Mouse (Mus musculus): ENCODE measurements around the gene Zbtb48. TPM values are rescaled to one million over a fixed set of nuclear protein-coding genes. Genes with fewer than 3 reads are reported as not detected.

The Zbtb48 gene
- polyA plus RNA-seq, 1 experiment from 2014 or later, result 19.6 TPM

- no peak for ATAC-seq (ENCODE audit: low FRiP score)
- Histone ChIP-seq H3K27me3 (ENCODE audit: control insufficient read depth, insufficient read depth, low read length) (no peaks in the 10 kb centered on the region), H3K36me3 (ENCODE audit: control insufficient read depth, insufficient read depth, low read length) (peaks cover 8% of the 10 kb centered on the region), H3K27ac (ENCODE audit: low read depth, low read length) (no peak overlapping the region), H3K4me1 (replicated peaks; ENCODE audit: control insufficient read depth, insufficient read depth, low read length) (peaks cover 15% of the 10 kb centered on the region), H3K4me3 (ENCODE audit: low read depth, low read length) (no peak overlapping the region), H3K9ac (ENCODE audit: low read depth, low read length) (no peak overlapping the region), H3K4me2 (replicated peaks; ENCODE audit: low read depth, low read length) (no peak overlapping the region), H3K9me3 (ENCODE audit: control insufficient read depth, low read length) (no peaks in the 10 kb centered on the region)
- no peak for DNase-seq (ENCODE audit: low spot score)
- 91% methylated on average over 8 of the region's 8 CpGs for WGBS
These were observed 5.0 kb downstream of the Zbtb48 start for GRCm38 (mm10) chr4:152022506-152022905.

GRCm38 (mm10) chr4:152021568-152022097 is 5.8 kb downstream of the Zbtb48 start:
- 75% methylated on average over 12 of the region's 12 CpGs for WGBS
- H3K9me3 ChIP-seq (ENCODE audit: control insufficient read depth, low read length), result no peaks in the 10 kb centered on the region
- H3K4me2 ChIP-seq (replicated peaks; ENCODE audit: low read depth, low read length), result no peak overlapping the region
- H3K9ac ChIP-seq (ENCODE audit: low read depth, low read length), result no peak overlapping the region
- H3K4me1 ChIP-seq (replicated peaks; ENCODE audit: control insufficient read depth, insufficient read depth, low read length), result peaks cover 13% of the 10 kb centered on the region
- no peak overlapping the region for H3K4me3 ChIP-seq (ENCODE audit: low read depth, low read length)
- peaks cover 8% of the 10 kb centered on the region for H3K36me3 ChIP-seq (ENCODE audit: control insufficient read depth, insufficient read depth, low read length)
- no peak overlapping the region for H3K27ac ChIP-seq (ENCODE audit: low read depth, low read length)
- no peaks in the 10 kb centered on the region for H3K27me3 ChIP-seq (ENCODE audit: control insufficient read depth, insufficient read depth, low read length)
- DNase-seq (ENCODE audit: low spot score) (no peak), ATAC-seq (ENCODE audit: low FRiP score) (no peak)

GRCm38 (mm10) chr4:152020024-152020423 is 7.4 kb downstream of the Zbtb48 start:
- no peaks in the 10 kb centered on the region for H3K9me3 ChIP-seq (ENCODE audit: control insufficient read depth, low read length)
- no peak for DNase-seq (ENCODE audit: low spot score)
- 96% methylated on average over 21 of the region's 21 CpGs for WGBS
- no peak overlapping the region for H3K4me2 ChIP-seq (replicated peaks; ENCODE audit: low read depth, low read length)
- H3K27ac ChIP-seq (ENCODE audit: low read depth, low read length), result no peak overlapping the region
- no peak for ATAC-seq (ENCODE audit: low FRiP score)
- H3K27me3 ChIP-seq (ENCODE audit: control insufficient read depth, insufficient read depth, low read length), result no peaks in the 10 kb centered on the region
- no peak overlapping the region for H3K4me3 ChIP-seq (ENCODE audit: low read depth, low read length)
- no peaks in the 10 kb centered on the region for H3K4me1 ChIP-seq (replicated peaks; ENCODE audit: control insufficient read depth, insufficient read depth, low read length)
- peaks cover 8% of the 10 kb centered on the region for H3K36me3 ChIP-seq (ENCODE audit: control insufficient read depth, insufficient read depth, low read length)
- no peak overlapping the region for H3K9ac ChIP-seq (ENCODE audit: low read depth, low read length)

GRCm38 (mm10) chr4:152019073-152019472 is 8.4 kb downstream of the Zbtb48 start:
- WGBS, result 88% methylated on average over 6 of the region's 6 CpGs
- no peaks in the 10 kb centered on the region for H3K9me3 ChIP-seq (ENCODE audit: control insufficient read depth, low read length)
- no peak overlapping the region for H3K4me3 ChIP-seq (ENCODE audit: low read depth, low read length)
- H3K4me2 ChIP-seq (replicated peaks; ENCODE audit: low read depth, low read length), result no peak overlapping the region
- no peak overlapping the region for H3K9ac ChIP-seq (ENCODE audit: low read depth, low read length)
- DNase-seq (ENCODE audit: low spot score), result no peak
- H3K27ac ChIP-seq (ENCODE audit: low read depth, low read length), result no peak overlapping the region
- no peaks in the 10 kb centered on the region for H3K27me3 ChIP-seq (ENCODE audit: control insufficient read depth, insufficient read depth, low read length)
- no peaks in the 10 kb centered on the region for H3K4me1 ChIP-seq (replicated peaks; ENCODE audit: control insufficient read depth, insufficient read depth, low read length)
- ATAC-seq (ENCODE audit: low FRiP score), result no peak
- H3K36me3 ChIP-seq (ENCODE audit: control insufficient read depth, insufficient read depth, low read length), result peaks cover 8% of the 10 kb centered on the region

- no peak for ATAC-seq (ENCODE audit: low FRiP score)
- Histone ChIP-seq H3K27me3 (ENCODE audit: control insufficient read depth, insufficient read depth, low read length) (peaks cover 14% of the 10 kb centered on the region), H3K27ac (ENCODE audit: low read depth, low read length) (no peak overlapping the region), H3K9ac (ENCODE audit: low read depth, low read length) (no peak overlapping the region), H3K36me3 (ENCODE audit: control insufficient read depth, insufficient read depth, low read length) (no peaks in the 10 kb centered on the region), H3K9me3 (ENCODE audit: control insufficient read depth, low read length) (no peaks in the 10 kb centered on the region), H3K4me3 (ENCODE audit: low read depth, low read length) (no peak overlapping the region), H3K4me2 (replicated peaks; ENCODE audit: low read depth, low read length) (no peak overlapping the region), H3K4me1 (replicated peaks; ENCODE audit: control insufficient read depth, insufficient read depth, low read length) (peaks cover 7% of the 10 kb centered on the region)
- DNase-seq (ENCODE audit: low spot score), result no peak
- 86% methylated on average over 12 of the region's 12 CpGs for WGBS
These were observed 14.2 kb downstream of the Zbtb48 start for GRCm38 (mm10) chr4:152013036-152013813.

- WGBS, result 92% methylated on average over 16 of the region's 16 CpGs
- DNase-seq (ENCODE audit: low spot score) (no peak), ATAC-seq (ENCODE audit: low FRiP score) (no peak)
- Histone ChIP-seq H3K9me3 (ENCODE audit: control insufficient read depth, low read length) (no peaks in the 10 kb centered on the region), H3K27me3 (ENCODE audit: control insufficient read depth, insufficient read depth, low read length) (peaks cover 21% of the 10 kb centered on the region), H3K27ac (ENCODE audit: low read depth, low read length) (no peak overlapping the region), H3K9ac (ENCODE audit: low read depth, low read length) (no peak overlapping the region), H3K4me3 (ENCODE audit: low read depth, low read length) (no peak overlapping the region), H3K4me2 (replicated peaks; ENCODE audit: low read depth, low read length) (no peak overlapping the region), H3K4me1 (replicated peaks; ENCODE audit: control insufficient read depth, insufficient read depth, low read length) (peaks cover 9% of the 10 kb centered on the region), H3K36me3 (ENCODE audit: control insufficient read depth, insufficient read depth, low read length) (no peaks in the 10 kb centered on the region)
These were observed 15.4 kb downstream of the Zbtb48 start for GRCm38 (mm10) chr4:152012109-152012508.

GRCm38 (mm10) chr4:152011171-152011760 is 16.2 kb downstream of the Zbtb48 start:
- no peaks in the 10 kb centered on the region for H3K9me3 ChIP-seq (ENCODE audit: control insufficient read depth, low read length)
- 0 out of 2 replicates have a peak overlapping the region, but pooled peaks have one; percentile 11 for H3K9ac ChIP-seq (ENCODE audit: low read depth, low read length)
- peaks cover 21% of the 10 kb centered on the region for H3K27me3 ChIP-seq (ENCODE audit: control insufficient read depth, insufficient read depth, low read length)

GRCm38 (mm10) chr4:152010707-152011134 is 16.8 kb downstream of the Zbtb48 start:
- ATAC-seq (ENCODE audit: low FRiP score), result no peak

More at GRCm38 (mm10) chr4:152011171-152011760, 16.2 kb downstream of the Zbtb48 start:
- DNase-seq (ENCODE audit: low spot score), result no peak
- Histone ChIP-seq H3K4me3 (ENCODE audit: low read depth, low read length) (peak overlapping the region; percentile 71; the same call in 1 of the 2 replicates), H3K36me3 (ENCODE audit: control insufficient read depth, insufficient read depth, low read length) (no peaks in the 10 kb centered on the region), H3K4me1 (replicated peaks; ENCODE audit: control insufficient read depth, insufficient read depth, low read length) (peaks cover 9% of the 10 kb centered on the region), H3K4me2 (replicated peaks; ENCODE audit: low read depth, low read length) (peak overlapping the region; percentile 100; the same call in 1 of the 2 replicates), H3K27ac (ENCODE audit: low read depth, low read length) (no peak overlapping the region)
- 87% methylated on average over 8 of the region's 8 CpGs for WGBS
- no peak for ATAC-seq (ENCODE audit: low FRiP score)

More at GRCm38 (mm10) chr4:152010707-152011134, 16.8 kb downstream of the Zbtb48 start:
- Histone ChIP-seq H3K4me3 (ENCODE audit: low read depth, low read length) (peak overlapping the region; percentile 71), H3K27me3 (ENCODE audit: control insufficient read depth, insufficient read depth, low read length) (peaks cover 21% of the 10 kb centered on the region), H3K4me2 (replicated peaks; ENCODE audit: low read depth, low read length) (peak overlapping the region; percentile 100), H3K9me3 (ENCODE audit: control insufficient read depth, low read length) (no peaks in the 10 kb centered on the region), H3K4me1 (replicated peaks; ENCODE audit: control insufficient read depth, insufficient read depth, low read length) (peaks cover 9% of the 10 kb centered on the region), H3K27ac (ENCODE audit: low read depth, low read length) (no peak overlapping the region), H3K36me3 (ENCODE audit: control insufficient read depth, insufficient read depth, low read length) (no peaks in the 10 kb centered on the region), H3K9ac (ENCODE audit: low read depth, low read length) (0 out of 2 replicates have a peak overlapping the region, but pooled peaks have one; percentile 11)
- no peak for DNase-seq (ENCODE audit: low spot score)
- WGBS, result 12% methylated on average over 13 of the region's 13 CpGs

Measured in hindbrain, embryonic 11.5 days (tissue).